Mouse (Mus musculus): ENCODE measurements at regions not wholly inside any gene's neighbourhood (a gene's known extent, or its start where the extent isn't known, plus 50 kb on each side); places are given as distances from the start of the nearest gene placed in this dataset.

- no peak overlapping the region for H3K9ac ChIP-seq (ENCODE audit: low read length)
- H3K9me3 ChIP-seq (ENCODE audit: control insufficient read depth, low read length): peaks cover 16% of the 10 kb centered on the region
- H3K27me3 ChIP-seq (ENCODE audit: control insufficient read depth, insufficient read depth, low read length): no peaks in the 10 kb centered on the region
- WGBS: 74% methylated on average over 7 of the region's 7 CpGs
- no peaks in the 10 kb centered on the region for H3K4me1 ChIP-seq (ENCODE audit: control insufficient read depth in 2 of 2, insufficient read depth in 2 of 2, low read length in 2 of 2)
- ATAC-seq (ENCODE audit: insufficient number of reproducible peaks, insufficient read depth, low FRiP score, low read depth): no peak
- H3K27ac ChIP-seq (replicated peaks in 1 of 2; ENCODE audit: control insufficient read depth in 1 of 2, insufficient read depth in 1 of 2, low read depth in 2 of 2, low read length in 2 of 2): 0 out of 4 replicates have a peak overlapping the region, but pooled peaks of 1 of the 2 experiments have one; percentile 9
- H3K4me2 ChIP-seq (ENCODE audit: low read length): no peak overlapping the region
- H3K4me3 ChIP-seq (ENCODE audit: control insufficient read depth in 1 of 2, insufficient read depth in 1 of 2, low read depth in 1 of 2, low read length in 2 of 2): no peak overlapping the region
- H3K36me3 ChIP-seq (ENCODE audit: control insufficient read depth, insufficient read depth, low read length): no peaks in the 10 kb centered on the region
These were observed 70.7 kb downstream of the Cartpt start for GRCm38 (mm10) chr13:99830080-99830724.

- Histone ChIP-seq H3K9me3 (ENCODE audit: control insufficient read depth, low read length) (no peaks in the 10 kb centered on the region), H3K9ac (ENCODE audit: low read length) (no peak overlapping the region), H3K27ac (replicated peaks in 1 of 2; ENCODE audit: control insufficient read depth in 1 of 2, insufficient read depth in 1 of 2, low read depth in 2 of 2, low read length in 2 of 2) (no peak overlapping the region), H3K4me1 (ENCODE audit: control insufficient read depth in 2 of 2, insufficient read depth in 2 of 2, low read length in 2 of 2) (peaks cover 4 to 8% of the 10 kb centered on the region in 2 experiments; a peak in 3 of 4 replicates), H3K27me3 (ENCODE audit: control insufficient read depth, insufficient read depth, low read length) (no peaks in the 10 kb centered on the region), H3K4me3 (ENCODE audit: control insufficient read depth in 1 of 2, insufficient read depth in 1 of 2, low read depth in 1 of 2, low read length in 2 of 2) (no peak overlapping the region), H3K36me3 (ENCODE audit: control insufficient read depth, insufficient read depth, low read length) (no peaks in the 10 kb centered on the region), H3K4me2 (ENCODE audit: low read length) (no peak overlapping the region)
- 63% methylated on average over 7 of the region's 7 CpGs for WGBS
- ATAC-seq (ENCODE audit: insufficient number of reproducible peaks, insufficient read depth, low FRiP score, low read depth): no peak
These were observed 73.3 kb downstream of the Cartpt start for GRCm38 (mm10) chr13:99827573-99827972.

GRCm38 (mm10) chr13:99824625-99825024, 76.3 kb downstream of the Cartpt start:
- Histone ChIP-seq H3K27me3 (ENCODE audit: control insufficient read depth, insufficient read depth, low read length) (no peaks in the 10 kb centered on the region), H3K4me1 (ENCODE audit: control insufficient read depth in 2 of 2, insufficient read depth in 2 of 2, low read length in 2 of 2) (peaks cover 4 to 8% of the 10 kb centered on the region in 2 experiments; a peak in 3 of 4 replicates), H3K9me3 (ENCODE audit: control insufficient read depth, low read length) (no peaks in the 10 kb centered on the region), H3K4me2 (ENCODE audit: low read length) (no peak overlapping the region), H3K4me3 (ENCODE audit: control insufficient read depth in 1 of 2, insufficient read depth in 1 of 2, low read depth in 1 of 2, low read length in 2 of 2) (no peak overlapping the region), H3K27ac (replicated peaks in 1 of 2; ENCODE audit: control insufficient read depth in 1 of 2, insufficient read depth in 1 of 2, low read depth in 2 of 2, low read length in 2 of 2) (0 out of 4 replicates have a peak overlapping the region, but pooled peaks of 1 of the 2 experiments have one; percentile 17), H3K9ac (ENCODE audit: low read length) (no peak overlapping the region), H3K36me3 (ENCODE audit: control insufficient read depth, insufficient read depth, low read length) (no peaks in the 10 kb centered on the region)
- no peak for ATAC-seq (ENCODE audit: insufficient number of reproducible peaks, insufficient read depth, low FRiP score, low read depth)
- WGBS: 79% methylated on average over 8 of the region's 8 CpGs

- no peak overlapping the region for H3K4me3 ChIP-seq (ENCODE audit: control insufficient read depth in 1 of 2, insufficient read depth in 1 of 2, low read depth in 1 of 2, low read length in 2 of 2)
- no peak overlapping the region for H3K4me2 ChIP-seq (ENCODE audit: low read length)
- no peak overlapping the region for H3K9ac ChIP-seq (ENCODE audit: low read length)
- WGBS: 32% methylated on average over 6 of the region's 6 CpGs
- no peaks in the 10 kb centered on the region for H3K27me3 ChIP-seq (ENCODE audit: control insufficient read depth, insufficient read depth, low read length)
- H3K9me3 ChIP-seq (ENCODE audit: control insufficient read depth, low read length): no peaks in the 10 kb centered on the region
- no peak for ATAC-seq (ENCODE audit: insufficient number of reproducible peaks, insufficient read depth, low FRiP score, low read depth)
- H3K4me1 ChIP-seq (ENCODE audit: control insufficient read depth in 2 of 2, insufficient read depth in 2 of 2, low read length in 2 of 2): peaks cover 6 to 11% of the 10 kb centered on the region in 2 experiments
- no peak overlapping the region for H3K27ac ChIP-seq (replicated peaks in 1 of 2; ENCODE audit: control insufficient read depth in 1 of 2, insufficient read depth in 1 of 2, low read depth in 2 of 2, low read length in 2 of 2)
- no peaks in the 10 kb centered on the region for H3K36me3 ChIP-seq (ENCODE audit: control insufficient read depth, insufficient read depth, low read length)
These were observed 84.2 kb downstream of the Cartpt start for GRCm38 (mm10) chr13:99816666-99817065.

GRCm38 (mm10) chr13:99815786-99816185, 85.1 kb downstream of the Cartpt start:
- H3K4me3 ChIP-seq (ENCODE audit: control insufficient read depth in 1 of 2, insufficient read depth in 1 of 2, low read depth in 1 of 2, low read length in 2 of 2): no peak overlapping the region
- H3K9ac ChIP-seq (ENCODE audit: low read length): no peak overlapping the region
- 79% methylated on average over 6 of the region's 6 CpGs for WGBS
- H3K27ac ChIP-seq (replicated peaks in 1 of 2; ENCODE audit: control insufficient read depth in 1 of 2, insufficient read depth in 1 of 2, low read depth in 2 of 2, low read length in 2 of 2): no peak overlapping the region
- H3K27me3 ChIP-seq (ENCODE audit: control insufficient read depth, insufficient read depth, low read length): no peaks in the 10 kb centered on the region
- no peak overlapping the region for H3K4me2 ChIP-seq (ENCODE audit: low read length)
- H3K4me1 ChIP-seq (ENCODE audit: control insufficient read depth in 2 of 2, insufficient read depth in 2 of 2, low read length in 2 of 2): peaks cover 6 to 11% of the 10 kb centered on the region in 2 experiments
- H3K36me3 ChIP-seq (ENCODE audit: control insufficient read depth, insufficient read depth, low read length): no peaks in the 10 kb centered on the region
- no peaks in the 10 kb centered on the region for H3K9me3 ChIP-seq (ENCODE audit: control insufficient read depth, low read length)
- no peak for ATAC-seq (ENCODE audit: insufficient number of reproducible peaks, insufficient read depth, low FRiP score, low read depth)

- H3K4me2 ChIP-seq (ENCODE audit: low read length): no peak overlapping the region
- no peaks in the 10 kb centered on the region for H3K27me3 ChIP-seq (ENCODE audit: control insufficient read depth, insufficient read depth, low read length)
- H3K36me3 ChIP-seq (ENCODE audit: control insufficient read depth, insufficient read depth, low read length): no peaks in the 10 kb centered on the region
- H3K4me1 ChIP-seq (ENCODE audit: control insufficient read depth in 2 of 2, insufficient read depth in 2 of 2, low read length in 2 of 2): peaks cover 6 to 11% of the 10 kb centered on the region in 2 experiments
- no peak overlapping the region for H3K9ac ChIP-seq (ENCODE audit: low read length)
- no peak for ATAC-seq (ENCODE audit: insufficient number of reproducible peaks, insufficient read depth, low FRiP score, low read depth)
- WGBS: 90% methylated on average over 2 of the region's 2 CpGs
- no peaks in the 10 kb centered on the region for H3K9me3 ChIP-seq (ENCODE audit: control insufficient read depth, low read length)
- no peak overlapping the region for H3K27ac ChIP-seq (replicated peaks in 1 of 2; ENCODE audit: control insufficient read depth in 1 of 2, insufficient read depth in 1 of 2, low read depth in 2 of 2, low read length in 2 of 2)
- H3K4me3 ChIP-seq (ENCODE audit: control insufficient read depth in 1 of 2, insufficient read depth in 1 of 2, low read depth in 1 of 2, low read length in 2 of 2): no peak overlapping the region
These were observed 86.1 kb downstream of the Cartpt start for GRCm38 (mm10) chr13:99814801-99815200.

- Histone ChIP-seq H3K4me1 (ENCODE audit: control insufficient read depth in 2 of 2, insufficient read depth in 2 of 2, low read length in 2 of 2) (peaks cover 6 to 11% of the 10 kb centered on the region in 2 experiments), H3K9me3 (ENCODE audit: control insufficient read depth, low read length) (no peaks in the 10 kb centered on the region), H3K36me3 (ENCODE audit: control insufficient read depth, insufficient read depth, low read length) (no peaks in the 10 kb centered on the region), H3K4me3 (ENCODE audit: control insufficient read depth in 1 of 2, insufficient read depth in 1 of 2, low read depth in 1 of 2, low read length in 2 of 2) (no peak overlapping the region), H3K27me3 (ENCODE audit: control insufficient read depth, insufficient read depth, low read length) (no peaks in the 10 kb centered on the region), H3K9ac (ENCODE audit: low read length) (no peak overlapping the region), H3K4me2 (ENCODE audit: low read length) (no peak overlapping the region), H3K27ac (replicated peaks in 1 of 2; ENCODE audit: control insufficient read depth in 1 of 2, insufficient read depth in 1 of 2, low read depth in 2 of 2, low read length in 2 of 2) (no peak overlapping the region)
- WGBS: 21% methylated on average over 6 of the region's 6 CpGs
- ATAC-seq (ENCODE audit: insufficient number of reproducible peaks, insufficient read depth, low FRiP score, low read depth): no peak
These were observed 86.8 kb downstream of the Cartpt start for GRCm38 (mm10) chr13:99814033-99814556.
